Mouse (Mus musculus): ENCODE results near the gene Mettl27. TPM values are rescaled to one million over a fixed set of nuclear protein-coding genes. Genes with fewer than 3 reads are reported as not detected.

Gene Mettl27
- polyA plus RNA-seq, 2 experiments = 7.9 to 14.4 TPM

GRCm38 (mm10) chr5:134973526-134973925 lies 41.4 kb downstream of the Mettl27 start:
- DNase-seq (ENCODE audit: low read depth in 3 of 3, low spot score in 3 of 3) = no peak
- Histone ChIP-seq H3K9me3 (ENCODE audit: control insufficient read depth, low read length) (no peaks in the 10 kb centered on the region), H3K9ac (replicated peaks) (no peak overlapping the region), H3K4me2 (ENCODE audit: low read depth) (no peak overlapping the region), H3K4me1 (replicated peaks; ENCODE audit: control insufficient read depth in 2 of 2, insufficient read depth in 2 of 2, low read length in 1 of 2) (peaks cover 26 to 42% of the 10 kb centered on the region in 2 experiments), H3K4me3 (ENCODE audit: insufficient read depth in 1 of 2, low read depth in 2 of 2, low read length in 2 of 2) (no peak overlapping the region), H3K27ac (no peak overlapping the region), H3K36me3 (replicated peaks; ENCODE audit: control insufficient read depth, insufficient read depth, low read depth) (no peaks in the 10 kb centered on the region), H3K27me3 (ENCODE audit: control insufficient read depth, insufficient read depth, low read length) (no peaks in the 10 kb centered on the region; the same call in 1 of the 2 replicates)
- 64% methylated on average over 7 of the region's 7 CpGs for WGBS (ENCODE audit: insufficient replicate concordance)
- TF ChIP-seq EP300 (IDR thresholded peaks at IDR 0.05; ENCODE audit: low read depth) (no peak), CTCF (IDR thresholded peaks at IDR 0.05; ENCODE audit: low read depth) (no peak)
- no peak for ATAC-seq (ENCODE audit: insufficient read depth)

- Histone ChIP-seq H3K36me3 (replicated peaks; ENCODE audit: control insufficient read depth, insufficient read depth, low read depth) (no peaks in the 10 kb centered on the region), H3K4me3 (ENCODE audit: insufficient read depth in 1 of 2, low read depth in 2 of 2, low read length in 2 of 2) (no peak overlapping the region), H3K4me1 (replicated peaks; ENCODE audit: control insufficient read depth in 2 of 2, insufficient read depth in 2 of 2, low read length in 1 of 2) (peaks cover 26 to 42% of the 10 kb centered on the region in 2 experiments), H3K4me2 (ENCODE audit: low read depth) (peak overlapping the region; percentile 44), H3K27me3 (ENCODE audit: control insufficient read depth, insufficient read depth, low read length) (no peaks in the 10 kb centered on the region; the same call in 1 of the 2 replicates), H3K9ac (replicated peaks) (0 out of 2 replicates have a peak overlapping the region, but pooled peaks have one; percentile 35), H3K9me3 (ENCODE audit: control insufficient read depth, low read length) (no peaks in the 10 kb centered on the region), H3K27ac (peak overlapping the region; percentile 15)
- 6% methylated on average over 7 of the region's 7 CpGs for WGBS (ENCODE audit: insufficient replicate concordance)
- peak; percentile 26 to 40 (median 37) for DNase-seq (ENCODE audit: low read depth in 3 of 3, low spot score in 3 of 3)
- ATAC-seq (ENCODE audit: insufficient read depth) = peak; percentile 67
- no peak for TF ChIP-seq CTCF (IDR thresholded peaks at IDR 0.05; ENCODE audit: low read depth)
- peak; percentile 69 for TF ChIP-seq EP300 (IDR thresholded peaks at IDR 0.05; ENCODE audit: low read depth)
Measured at GRCm38 (mm10) chr5:134974294-134974693, 42.1 kb downstream of the Mettl27 start.

GRCm38 (mm10) chr5:134974921-134975320 lies 42.8 kb downstream of the Mettl27 start:
- peaks cover 26 to 42% of the 10 kb centered on the region in 2 experiments for H3K4me1 ChIP-seq (replicated peaks; ENCODE audit: control insufficient read depth in 2 of 2, insufficient read depth in 2 of 2, low read length in 1 of 2)
- ATAC-seq (ENCODE audit: insufficient read depth) = no peak
- no peaks in the 10 kb centered on the region; the same call in 1 of the 2 replicates for H3K27me3 ChIP-seq (ENCODE audit: control insufficient read depth, insufficient read depth, low read length)
- no peaks in the 10 kb centered on the region for H3K36me3 ChIP-seq (replicated peaks; ENCODE audit: control insufficient read depth, insufficient read depth, low read depth)
- H3K27ac ChIP-seq = no peak overlapping the region
- WGBS (ENCODE audit: insufficient replicate concordance) = 21% methylated on average over 2 of the region's 2 CpGs
- peak overlapping the region; percentile 44 for H3K4me2 ChIP-seq (ENCODE audit: low read depth)
- H3K9me3 ChIP-seq (ENCODE audit: control insufficient read depth, low read length) = no peaks in the 10 kb centered on the region
- DNase-seq (ENCODE audit: low read depth in 3 of 3, low spot score in 3 of 3) = no peak
- H3K9ac ChIP-seq (replicated peaks) = no peak overlapping the region
- no peak for TF ChIP-seq EP300 (IDR thresholded peaks at IDR 0.05; ENCODE audit: low read depth)
- TF ChIP-seq CTCF (IDR thresholded peaks at IDR 0.05; ENCODE audit: low read depth) = no peak
- H3K4me3 ChIP-seq (ENCODE audit: insufficient read depth in 1 of 2, low read depth in 2 of 2, low read length in 2 of 2) = no peak overlapping the region

GRCm38 (mm10) chr5:134976164-134976563 lies 44.0 kb downstream of the Mettl27 start:
- DNase-seq (ENCODE audit: low read depth in 3 of 3, low spot score in 3 of 3) (peak; percentile 31 to 63 (median 48)), ATAC-seq (ENCODE audit: insufficient read depth) (peak; percentile 66)
- no peak overlapping the region; the same call in 1 of the 2 replicates for H3K9ac ChIP-seq (replicated peaks)
- H3K36me3 ChIP-seq (replicated peaks; ENCODE audit: control insufficient read depth, insufficient read depth, low read depth) = no peaks in the 10 kb centered on the region
- H3K4me1 ChIP-seq (replicated peaks; ENCODE audit: control insufficient read depth in 2 of 2, insufficient read depth in 2 of 2, low read length in 1 of 2) = peaks cover 26 to 49% of the 10 kb centered on the region in 2 experiments
- 33% methylated on average over 2 of the region's 2 CpGs for WGBS (ENCODE audit: insufficient replicate concordance)
- H3K4me2 ChIP-seq (ENCODE audit: low read depth) = peak overlapping the region; percentile 40
- no peaks in the 10 kb centered on the region for H3K9me3 ChIP-seq (ENCODE audit: control insufficient read depth, low read length)
- peak overlapping the region; percentile 47 for H3K27ac ChIP-seq
- no peaks in the 10 kb centered on the region; the same call in 1 of the 2 replicates for H3K27me3 ChIP-seq (ENCODE audit: control insufficient read depth, insufficient read depth, low read length)
- no peak overlapping the region for H3K4me3 ChIP-seq (ENCODE audit: insufficient read depth in 1 of 2, low read depth in 2 of 2, low read length in 2 of 2)
- no peak for TF ChIP-seq CTCF (IDR thresholded peaks at IDR 0.05; ENCODE audit: low read depth)
- TF ChIP-seq EP300 (IDR thresholded peaks at IDR 0.05; ENCODE audit: low read depth) = peak; percentile 49; the same call in 1 of the 2 replicates

- no peaks in the 10 kb centered on the region; the same call in 1 of the 2 replicates for H3K27me3 ChIP-seq (ENCODE audit: control insufficient read depth, insufficient read depth, low read length)
- no peaks in the 10 kb centered on the region for H3K36me3 ChIP-seq (replicated peaks; ENCODE audit: control insufficient read depth, insufficient read depth, low read depth)
- peak overlapping the region; percentile 40 for H3K4me2 ChIP-seq (ENCODE audit: low read depth)
- no peak for TF ChIP-seq CTCF (IDR thresholded peaks at IDR 0.05; ENCODE audit: low read depth)
- TF ChIP-seq EP300 (IDR thresholded peaks at IDR 0.05; ENCODE audit: low read depth) = peak; percentile 64; the same call in 1 of the 2 replicates
- H3K9me3 ChIP-seq (ENCODE audit: control insufficient read depth, low read length) = no peaks in the 10 kb centered on the region
- H3K9ac ChIP-seq (replicated peaks) = no peak overlapping the region; the same call in 1 of the 2 replicates
- peak in 1 of 3 experiments; percentile 40 for DNase-seq (ENCODE audit: low read depth in 3 of 3, low spot score in 3 of 3)
- WGBS (ENCODE audit: insufficient replicate concordance) = 33% methylated on average over 14 of the region's 14 CpGs
- peak; percentile 41; the same call in 1 of the 2 replicates for ATAC-seq (ENCODE audit: insufficient read depth)
- H3K27ac ChIP-seq = peak overlapping the region; percentile 47
- H3K4me1 ChIP-seq (replicated peaks; ENCODE audit: control insufficient read depth in 2 of 2, insufficient read depth in 2 of 2, low read length in 1 of 2) = peaks cover 26 to 54% of the 10 kb centered on the region in 2 experiments
- no peak overlapping the region for H3K4me3 ChIP-seq (ENCODE audit: insufficient read depth in 1 of 2, low read depth in 2 of 2, low read length in 2 of 2)
Measured at GRCm38 (mm10) chr5:134976577-134977250, 44.5 kb downstream of the Mettl27 start.

Data from liver, embryonic 14.5 days (tissue).